Mouse (Mus musculus): ENCODE data around the gene Cd70.

Gene Cd70

GRCm38 (mm10) chr17:57148994-57149803 is at the start of gene Cd70:
Gene Cd70 (minus strand): TSS chr17:57149777.
- in situ Hi-C loops (cut with MboI; ENCODE audit: unreplicated experiment in 2 of 2): no loop called here

GRCm38 (mm10) chr17:57198252-57198651 is 48.7 kb upstream of the Cd70 start:
- in situ Hi-C loops (cut with MboI; ENCODE audit: unreplicated experiment in 2 of 2): no loop called here

GRCm38 (mm10) chr17:57195326-57196010 is 45.9 kb upstream of the Cd70 start:
- in situ Hi-C loops (cut with MboI; ENCODE audit: unreplicated experiment in 2 of 2): no loop called here

- in situ Hi-C loops (cut with MboI; ENCODE audit: unreplicated experiment in 2 of 2): no loop called here
These were observed 45.2 kb upstream of the Cd70 start for GRCm38 (mm10) chr17:57194771-57195170.

- in situ Hi-C loops (cut with MboI; ENCODE audit: unreplicated experiment in 2 of 2): no loop called here
These were observed 44.5 kb upstream of the Cd70 start, which contains the start of gene Tnfsf14 for GRCm38 (mm10) chr17:57194041-57194507. Gene Tnfsf14 (minus strand): TSS chr17:57194177.

GRCm38 (mm10) chr17:57188510-57189192 is 39.1 kb upstream of the Cd70 start:
- in situ Hi-C loops (cut with MboI; ENCODE audit: unreplicated experiment in 2 of 2): no loop called here

GRCm38 (mm10) chr17:57185641-57186040 is 36.1 kb upstream of the Cd70 start:
- in situ Hi-C loops (cut with MboI; ENCODE audit: unreplicated experiment in 2 of 2): no loop called here

- in situ Hi-C loops (cut with MboI; ENCODE audit: unreplicated experiment in 2 of 2): no loop called here
These were observed 33.3 kb upstream of the Cd70 start for GRCm38 (mm10) chr17:57182871-57183270.

- in situ Hi-C loops (cut with MboI; ENCODE audit: unreplicated experiment in 2 of 2): no loop called here
These were observed 30.8 kb upstream of the Cd70 start for GRCm38 (mm10) chr17:57180363-57180762.

- in situ Hi-C loops (cut with MboI; ENCODE audit: unreplicated experiment in 2 of 2): no loop called here
These were observed 23.8 kb upstream of the Cd70 start for GRCm38 (mm10) chr17:57173351-57173750.

GRCm38 (mm10) chr17:57172378-57172777 is 22.8 kb upstream of the Cd70 start:
- in situ Hi-C loops (cut with MboI; ENCODE audit: unreplicated experiment in 2 of 2): no loop called here

- in situ Hi-C loops (cut with MboI; ENCODE audit: unreplicated experiment in 2 of 2): no loop called here
These were observed 21.2 kb upstream of the Cd70 start for GRCm38 (mm10) chr17:57170616-57171260.

GRCm38 (mm10) chr17:57166800-57167791 is 17.5 kb upstream of the Cd70 start:
- in situ Hi-C loops (cut with MboI; ENCODE audit: unreplicated experiment in 2 of 2): loop anchor here (5.0 to 10.0 kb wide), 5 partner anchors 70 to 362 kb away; partner anchors contain the start of gene Alkbh7 (in 2 of the 2)

GRCm38 (mm10) chr17:57153787-57154186 is 4.2 kb upstream of the Cd70 start:
- in situ Hi-C loops (cut with MboI; ENCODE audit: unreplicated experiment in 2 of 2): no loop called here

GRCm38 (mm10) chr17:57153006-57153405 is 3.4 kb upstream of the Cd70 start:
- in situ Hi-C loops (cut with MboI; ENCODE audit: unreplicated experiment in 2 of 2): no loop called here

- in situ Hi-C loops (cut with MboI; ENCODE audit: unreplicated experiment in 2 of 2): no loop called here
These were observed 1.2 kb downstream of the Cd70 start for GRCm38 (mm10) chr17:57148343-57148742.

- in situ Hi-C loops (cut with MboI; ENCODE audit: unreplicated experiment in 2 of 2): no loop called here
These were observed 4.5 kb downstream of the Cd70 start for GRCm38 (mm10) chr17:57145115-57145514.

- in situ Hi-C loops (cut with MboI; ENCODE audit: unreplicated experiment in 2 of 2): no loop called here
These were observed 5.9 kb downstream of the Cd70 start for GRCm38 (mm10) chr17:57143704-57144103.

GRCm38 (mm10) chr17:57139708-57140107 is 9.9 kb downstream of the Cd70 start:
- in situ Hi-C loops (cut with MboI; ENCODE audit: unreplicated experiment in 2 of 2): no loop called here
